Mouse (Mus musculus) frontal cortex, postnatal 36 days (tissue): ENCODE data around the gene Rapsn.

ENCODE experiments used
- DNase-seq, 2 experiments: peaks; one replicate each; pipeline ENCODE4 v3.0.0; 2022; ENCODE audit warnings: low spot score in 2 of 2

Rapsn gene

GRCm38 (mm10) chr2:91053181-91053933 lies 17.9 kb downstream of the Rapsn start:
- no peak for DNase-seq

GRCm38 (mm10) chr2:91053934-91054382 lies 18.5 kb downstream of the Rapsn start, which contains the start of gene Psmc3:
Gene Psmc3, plus strand, starts transcription at chr2:91054009.
- peak; percentile 94 to 96 for DNase-seq

- no peak for DNase-seq
Measured at GRCm38 (mm10) chr2:91058435-91058834, 23.0 kb downstream of the Rapsn start.

GRCm38 (mm10) chr2:91059376-91059775 lies 24.0 kb downstream of the Rapsn start:
- no peak for DNase-seq

GRCm38 (mm10) chr2:91060544-91061355 lies 25.3 kb downstream of the Rapsn start:
- peak; percentile 74 to 82 for DNase-seq

- no peak for DNase-seq
Measured at GRCm38 (mm10) chr2:91061849-91062481, 26.5 kb downstream of the Rapsn start.

GRCm38 (mm10) chr2:91062779-91063606 lies 27.6 kb downstream of the Rapsn start:
- no peak for DNase-seq

- no peak for DNase-seq
Measured at GRCm38 (mm10) chr2:91064211-91064610, 28.8 kb downstream of the Rapsn start.

GRCm38 (mm10) chr2:91065544-91065943 lies 30.1 kb downstream of the Rapsn start:
- DNase-seq = peak in 1 of 2 experiments; percentile 51

- no peak for DNase-seq
Measured at GRCm38 (mm10) chr2:91066455-91066854, 31.0 kb downstream of the Rapsn start.

GRCm38 (mm10) chr2:91068162-91068871 lies 32.9 kb downstream of the Rapsn start:
- DNase-seq = no peak

GRCm38 (mm10) chr2:91068872-91069165 lies 33.4 kb downstream of the Rapsn start:
- DNase-seq = no peak

- DNase-seq = no peak
Measured at GRCm38 (mm10) chr2:91069306-91070000, 34.0 kb downstream of the Rapsn start.

- DNase-seq = peak; percentile 96 to 97
Measured at GRCm38 (mm10) chr2:91070076-91070800, 34.8 kb downstream of the Rapsn start, which contains the start of gene Slc39a13. Gene Slc39a13, minus strand, starts transcription at chr2:91070417.

- no peak for DNase-seq
Measured at GRCm38 (mm10) chr2:91071059-91071458, 35.6 kb downstream of the Rapsn start.

GRCm38 (mm10) chr2:91072092-91072491 lies 36.7 kb downstream of the Rapsn start:
- no peak for DNase-seq

GRCm38 (mm10) chr2:91077957-91078313 lies 42.5 kb downstream of the Rapsn start:
- DNase-seq = no peak

GRCm38 (mm10) chr2:91078314-91079025 lies 43.0 kb downstream of the Rapsn start:
- DNase-seq = no peak

- DNase-seq = no peak
Measured at GRCm38 (mm10) chr2:91079026-91079384, 43.6 kb downstream of the Rapsn start.
